Mouse (Mus musculus) kidney, adult 2 months (tissue): Measurements from ENCODE around the gene Gm10309. TPM values are rescaled to one million over a fixed set of nuclear protein-coding genes. Genes with fewer than 3 reads are reported as not detected.
A peak's percentile ranks its signal among the peaks of the same experiment; 100 is the strongest.

Experiments used
- DNase-seq: peaks from one replicate; pipeline ENCODE4 v3.0.0; 2021
- H3K27ac ChIP-seq: fragments of 200-500 bp; 2 replicates; pipeline ENCODE4 v1.5.1; 2012; ENCODE audit warnings: low read depth, low read length, control low read depth, inconsistent platforms; ENCODE audit not compliant: insufficient read depth
- H3K27me3 ChIP-seq: fragments of 200-500 bp; replicated peaks from 2 replicates; pipeline ENCODE4 v1.6.1; 2012; ENCODE audit warnings: mild to moderate bottlenecking, moderate library complexity, low read length, inconsistent platforms; ENCODE audit not compliant: control insufficient read depth, insufficient read depth
- H3K36me3 ChIP-seq: fragments of 200-500 bp; 2 replicates; pipeline ENCODE4 v1.6.1; 2012; ENCODE audit warnings: mild to moderate bottlenecking, moderate library complexity, low read length, inconsistent platforms; ENCODE audit not compliant: control insufficient read depth, insufficient read depth
- H3K4me1 ChIP-seq: fragments of 200-500 bp; 2 replicates; pipeline ENCODE4 v1.6.1; 2011; ENCODE audit warnings: low read length; ENCODE audit not compliant: control insufficient read depth, insufficient read depth
- H3K4me3 ChIP-seq: fragments of 200-500 bp; 2 replicates; pipeline ENCODE4 v1.5.1; 2011; ENCODE audit warnings: mild to moderate bottlenecking, low read depth, low read length, control low read depth; ENCODE audit not compliant: insufficient read depth
- CTCF ChIP-seq: fragments of 200-500 bp; conservative IDR thresholded peaks from 2 replicates; pipeline ENCODE4 v1.5.1; 2011; ENCODE audit warnings: low read depth, mild to moderate bottlenecking, control low read depth, low read length, moderate library complexity, mixed read lengths; ENCODE audit not compliant: insufficient read depth, insufficient read length
- POLR2A ChIP-seq: fragments of 200-500 bp; IDR thresholded peaks from one replicate; pipeline ENCODE4 v1.6.1; 2011; ENCODE audit warnings: low read depth, low read length, control low read depth
- WGBS: fragments of 180-500 bp; shearing (Covaris S2); methylation state at CpG from one replicate; pipeline ENCODE4 v1.1.7; 2018; 5-methylcytosine and 5-hydroxymethylcytosine counted together
- polyA plus RNA-seq: library from polyadenylated mRNA; depleted of rRNA; stranded (reverse); fragments of >200 nt; gene quantifications from 2 replicates; pipeline ENCODE4 v1.2.3, GENCODE M21; 2012

Gene Gm10309
- polyA plus RNA-seq, 1 experiment, result 0.13 TPM

DNA sequence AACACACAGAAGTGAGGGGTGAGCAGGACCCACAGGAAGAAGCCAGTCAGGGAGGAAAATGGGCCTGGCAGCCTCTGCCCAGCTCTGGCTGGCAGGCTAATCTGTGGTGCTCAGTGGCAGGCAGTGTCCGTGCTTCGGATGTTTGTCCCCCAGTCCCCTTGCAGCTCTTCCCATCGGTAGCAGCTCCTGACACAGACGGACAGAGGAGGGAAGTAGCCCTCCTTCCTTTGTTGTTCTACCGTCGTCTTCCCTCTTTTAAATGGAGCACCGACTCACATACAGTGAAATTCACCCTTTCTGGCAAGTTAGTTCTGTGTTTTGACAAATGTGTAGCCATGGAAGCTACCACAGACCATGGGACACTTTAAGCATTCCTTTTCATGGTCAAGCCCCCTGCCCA lies 38.2 kb downstream of the Gm10309 start:
- H3K4me1 ChIP-seq, result peaks cover 25% of the 10 kb centered on the region
- DNase-seq, result no peak
- no peak overlapping the region for H3K4me3 ChIP-seq
- no peak for TF ChIP-seq POLR2A
- no peak for TF ChIP-seq CTCF
- WGBS, result 60% methylated on average over 7 of the region's 7 CpGs
- H3K36me3 ChIP-seq, result no peaks in the 10 kb centered on the region
- no peak overlapping the region for H3K27ac ChIP-seq
- H3K27me3 ChIP-seq, result no peaks in the 10 kb centered on the region

DNA sequence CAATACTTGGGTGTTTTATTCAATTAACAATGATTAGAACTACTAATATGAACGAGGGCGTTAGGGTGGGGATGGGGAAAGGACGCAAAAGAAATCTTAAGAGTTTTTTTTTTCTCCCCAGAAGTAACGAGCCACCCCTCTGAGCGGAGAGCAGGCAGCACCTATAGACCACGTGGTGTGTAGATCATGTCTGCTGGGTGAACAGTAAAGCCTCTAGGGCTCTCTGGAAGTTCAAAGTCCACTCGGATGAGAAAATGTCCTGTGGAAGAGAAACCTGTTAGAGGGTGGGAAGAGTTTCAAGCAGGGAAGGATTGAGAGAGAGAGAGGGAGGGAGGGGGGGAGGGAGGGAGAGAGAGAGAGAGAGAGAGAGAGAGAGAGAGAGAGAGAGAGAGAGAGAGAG lies 38.6 kb downstream of the Gm10309 start:
- H3K27me3 ChIP-seq, result no peaks in the 10 kb centered on the region
- H3K36me3 ChIP-seq, result no peaks in the 10 kb centered on the region
- H3K27ac ChIP-seq, result no peak overlapping the region
- TF ChIP-seq CTCF (no peak), POLR2A (no peak)
- H3K4me1 ChIP-seq, result peaks cover 25% of the 10 kb centered on the region
- no peak for DNase-seq
- no peak overlapping the region for H3K4me3 ChIP-seq
- 59% methylated on average over 7 of the region's 7 CpGs for WGBS

DNA sequence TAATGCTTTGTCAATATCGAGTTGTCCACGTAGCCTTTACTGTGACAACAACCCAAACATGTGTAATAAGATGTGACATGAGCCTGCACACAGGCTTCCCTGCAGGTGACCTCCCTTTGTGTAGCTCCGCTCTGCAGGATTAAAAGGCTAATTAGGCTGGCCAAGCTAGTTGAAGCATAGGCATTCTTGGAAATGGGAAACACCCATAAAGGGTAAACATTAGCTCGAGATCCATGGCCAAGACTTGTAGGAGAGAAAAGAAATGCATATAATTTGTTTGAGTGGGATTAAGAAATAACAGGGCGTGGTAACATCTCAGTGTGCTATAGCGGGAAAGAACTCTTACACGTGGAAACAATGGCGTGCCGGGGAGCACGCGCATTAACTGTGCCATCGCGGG lies 39.2 kb downstream of the Gm10309 start:
- H3K4me1 ChIP-seq, result peaks cover 25% of the 10 kb centered on the region
- no peak for TF ChIP-seq CTCF
- no peaks in the 10 kb centered on the region for H3K36me3 ChIP-seq
- no peak overlapping the region for H3K27ac ChIP-seq
- no peaks in the 10 kb centered on the region for H3K27me3 ChIP-seq
- DNase-seq, result peak; percentile 86
- 43% methylated on average over 13 of the region's 13 CpGs for WGBS
- H3K4me3 ChIP-seq, result no peak overlapping the region

DNA sequence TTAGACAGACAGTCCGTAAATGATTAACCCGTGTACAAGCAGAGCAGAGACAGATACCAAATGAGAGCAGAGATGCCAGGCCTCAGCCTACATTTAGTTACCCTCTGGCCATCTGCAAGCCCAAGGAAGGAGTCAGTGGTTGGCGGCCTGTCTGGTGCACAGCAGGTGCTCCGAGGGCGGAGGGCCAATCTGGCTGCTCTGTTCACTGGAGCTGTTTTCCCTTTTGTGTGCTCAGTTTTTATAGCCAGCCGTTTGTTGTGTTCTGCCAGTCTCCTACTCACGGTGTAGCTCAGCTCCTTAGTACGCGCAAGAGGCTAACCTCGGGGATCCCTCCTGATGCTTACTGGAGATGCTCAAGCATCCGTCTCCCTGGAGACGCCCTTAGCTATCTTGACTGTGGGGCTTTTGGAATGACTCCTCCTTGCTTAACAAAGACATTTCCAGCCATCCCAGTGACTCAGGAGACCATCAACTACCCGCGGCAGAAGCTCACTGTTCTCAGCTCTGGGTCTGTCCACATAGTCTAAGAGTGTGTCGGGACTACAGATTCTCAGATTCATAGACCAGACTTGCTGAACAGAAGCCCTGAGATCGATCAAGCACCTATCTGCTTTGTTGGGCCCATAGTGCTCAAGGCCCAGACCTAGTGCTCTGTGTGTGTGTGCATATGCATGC lies 40.2 kb downstream of the Gm10309 start:
- no peak overlapping the region for H3K4me3 ChIP-seq
- TF ChIP-seq POLR2A, result no peak

DNA sequence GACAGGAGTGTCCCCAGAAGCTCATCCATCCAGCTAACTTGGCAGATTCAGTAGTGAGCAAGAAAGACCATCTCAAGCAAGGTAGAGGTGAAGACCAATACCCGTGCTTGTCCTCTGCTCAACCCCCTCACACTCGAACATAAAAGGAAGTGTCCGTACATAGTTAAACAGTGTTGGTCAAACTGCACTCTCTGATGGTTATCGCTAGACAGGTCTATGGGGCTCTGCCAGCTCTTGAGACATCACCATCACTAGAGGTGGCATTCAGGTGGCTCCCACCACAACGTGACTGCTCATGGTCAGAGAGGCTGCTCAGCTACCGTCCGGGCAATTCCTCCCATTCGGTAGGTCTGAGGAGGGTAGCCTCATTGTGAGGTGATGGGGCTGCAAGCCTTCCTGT lies 40.8 kb downstream of the Gm10309 start:
- WGBS, result 70% methylated on average over 8 of the region's 8 CpGs
- Histone ChIP-seq H3K36me3 (no peaks in the 10 kb centered on the region), H3K4me1 (peaks cover 25% of the 10 kb centered on the region), H3K27ac (no peak overlapping the region), H3K27me3 (no peaks in the 10 kb centered on the region), H3K4me3 (no peak overlapping the region)
- no peak for DNase-seq
- TF ChIP-seq POLR2A (no peak), CTCF (no peak)

More for the DNA sequence above, 40.2 kb downstream of the Gm10309 start:
- peak; percentile 76 for DNase-seq
- H3K4me1 ChIP-seq, result peaks cover 25% of the 10 kb centered on the region
- H3K36me3 ChIP-seq, result no peaks in the 10 kb centered on the region
- H3K27ac ChIP-seq, result no peak overlapping the region
- WGBS, result 69% methylated on average over 16 of the region's 16 CpGs
- H3K27me3 ChIP-seq, result no peaks in the 10 kb centered on the region

DNA sequence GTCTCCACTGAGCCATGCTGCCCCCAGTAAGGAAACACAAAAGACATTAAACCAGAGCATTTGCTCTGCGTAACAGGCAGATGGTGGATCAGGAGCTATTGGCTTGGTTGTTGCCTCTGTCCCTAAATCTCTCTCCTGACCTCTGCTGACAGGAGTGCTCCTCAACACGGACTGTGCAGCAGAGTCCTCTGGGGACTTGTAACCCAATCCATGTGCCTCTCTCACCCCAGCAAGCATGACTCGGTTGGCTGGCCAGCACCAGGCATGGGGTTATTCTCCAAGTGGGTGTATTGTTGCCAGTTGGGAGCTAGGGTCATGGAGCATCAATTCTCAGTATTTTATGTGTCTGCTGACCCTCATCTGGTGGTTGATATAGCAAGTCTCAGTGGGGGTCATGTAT lies 41.7 kb downstream of the Gm10309 start:
- Histone ChIP-seq H3K4me1 (peaks cover 25% of the 10 kb centered on the region), H3K4me3 (no peak overlapping the region), H3K27ac (no peak overlapping the region), H3K36me3 (no peaks in the 10 kb centered on the region), H3K27me3 (no peaks in the 10 kb centered on the region)
- no peak for DNase-seq
- 65% methylated on average over 3 of the region's 3 CpGs for WGBS
- TF ChIP-seq CTCF, result no peak
- TF ChIP-seq POLR2A, result no peak

DNA sequence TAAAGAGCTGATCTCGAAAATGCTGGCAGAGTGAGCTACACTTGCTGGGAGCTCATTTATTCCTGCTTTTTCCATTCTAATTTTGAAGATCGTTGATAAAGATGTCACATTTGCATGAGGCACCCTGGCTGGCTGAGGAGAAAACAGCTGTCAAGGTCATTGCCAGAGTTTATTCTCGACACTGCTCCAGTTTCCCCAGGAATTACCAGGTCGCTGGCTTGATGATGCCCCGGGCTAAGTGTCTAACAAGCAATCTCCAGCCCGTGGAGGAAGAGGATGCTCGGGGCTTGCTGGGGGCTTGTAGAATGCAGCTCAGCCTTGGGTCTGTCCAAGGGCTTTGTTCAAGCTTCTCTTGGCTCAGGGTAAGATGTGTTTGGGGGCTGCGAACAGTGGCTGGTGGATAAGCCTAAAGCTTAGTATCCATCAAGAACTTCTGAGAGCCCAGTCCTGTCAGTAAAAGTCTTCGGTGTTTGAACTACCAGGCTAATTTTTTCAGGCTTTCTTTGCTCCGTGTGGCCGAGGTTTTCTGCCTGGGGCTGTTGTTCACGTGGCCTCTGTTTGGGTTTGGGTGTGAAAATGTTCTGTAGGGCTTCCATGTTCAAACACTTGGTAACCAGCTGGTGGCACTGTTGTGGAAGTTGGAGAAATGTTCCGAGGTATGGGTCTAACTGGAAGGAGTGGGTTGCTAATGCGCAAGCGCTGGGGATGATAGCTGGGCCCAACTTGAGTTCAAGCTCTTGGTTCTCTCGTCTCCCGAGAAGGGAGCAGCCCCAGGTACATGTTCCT lies 44.2 kb downstream of the Gm10309 start:
- 68% methylated on average over 17 of the region's 17 CpGs for WGBS
- TF ChIP-seq POLR2A (no peak), CTCF (0 out of 2 replicates have a peak, but pooled peaks have one; percentile 21)
- no peaks in the 10 kb centered on the region for H3K27me3 ChIP-seq
- DNase-seq, result no peak
- peaks cover 19% of the 10 kb centered on the region for H3K4me1 ChIP-seq
- H3K36me3 ChIP-seq, result no peaks in the 10 kb centered on the region
- no peak overlapping the region for H3K4me3 ChIP-seq
- H3K27ac ChIP-seq, result no peak overlapping the region
